Mouse (Mus musculus): ENCODE measurements around the gene Plekha7. TPM values are rescaled to one million over a fixed set of nuclear protein-coding genes. Genes with fewer than 3 reads are reported as not detected.

Gene Plekha7
- polyA plus RNA-seq, 1 experiment from 2014 or later, result 9.2 TPM

DNA sequence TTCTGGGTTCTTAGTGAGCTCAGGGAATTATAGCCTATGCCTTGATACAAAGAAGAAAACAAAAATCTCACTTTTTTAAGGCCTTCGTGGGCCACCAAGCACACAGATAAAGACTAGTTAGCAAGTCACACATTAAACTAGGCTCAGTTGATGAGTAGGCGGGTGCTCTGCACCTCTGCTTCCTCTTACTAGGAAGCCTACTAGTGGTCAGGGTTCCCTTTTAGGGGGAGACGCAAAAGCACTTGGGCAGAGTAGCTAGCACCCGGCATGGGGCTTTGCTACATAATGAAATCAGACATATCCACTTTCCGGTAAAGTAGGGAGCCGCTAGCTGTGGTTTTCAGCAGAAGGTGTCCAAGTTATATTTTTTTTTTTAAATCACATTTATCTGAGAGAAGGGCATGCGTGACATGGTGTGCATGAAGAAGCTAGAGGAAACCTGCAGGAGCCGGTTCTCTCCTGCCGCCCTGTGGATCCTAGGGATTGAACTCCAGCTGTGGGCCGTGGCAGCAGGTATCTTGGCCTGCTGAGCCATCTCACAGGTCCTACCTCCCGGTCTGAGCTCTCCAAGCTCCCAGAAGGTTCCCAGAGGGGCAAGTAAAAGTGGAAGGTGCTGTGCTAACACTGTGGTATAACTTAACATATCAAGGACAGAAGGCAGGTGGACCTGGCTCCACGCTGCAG is 67.2 kb downstream of the Plekha7 start:
- H3K9me3 ChIP-seq (ENCODE audit: control insufficient read depth, low read length), result no peaks in the 10 kb centered on the region
- no peak for DNase-seq (ENCODE audit: low spot score)
- no peak for ATAC-seq (ENCODE audit: low read depth)
- no peaks in the 10 kb centered on the region for H3K36me3 ChIP-seq (ENCODE audit: control insufficient read depth, insufficient read depth, low read length)
- H3K4me2 ChIP-seq (ENCODE audit: low read depth, low read length), result no peak overlapping the region
- H3K4me1 ChIP-seq (ENCODE audit: control insufficient read depth, insufficient read depth, low read length), result peaks cover 21% of the 10 kb centered on the region
- H3K27me3 ChIP-seq (replicated peaks; ENCODE audit: control insufficient read depth, insufficient read depth, low read length), result peaks cover 28% of the 10 kb centered on the region
- H3K9ac ChIP-seq (ENCODE audit: low read depth, low read length), result 0 out of 2 replicates have a peak overlapping the region, but pooled peaks have one; percentile 0
- 69% methylated on average over 12 of the region's 12 CpGs for WGBS
- no peak overlapping the region for H3K27ac ChIP-seq (replicated peaks; ENCODE audit: low read depth, low read length)
- H3K4me3 ChIP-seq (ENCODE audit: low read depth, low read length), result no peak overlapping the region

DNA sequence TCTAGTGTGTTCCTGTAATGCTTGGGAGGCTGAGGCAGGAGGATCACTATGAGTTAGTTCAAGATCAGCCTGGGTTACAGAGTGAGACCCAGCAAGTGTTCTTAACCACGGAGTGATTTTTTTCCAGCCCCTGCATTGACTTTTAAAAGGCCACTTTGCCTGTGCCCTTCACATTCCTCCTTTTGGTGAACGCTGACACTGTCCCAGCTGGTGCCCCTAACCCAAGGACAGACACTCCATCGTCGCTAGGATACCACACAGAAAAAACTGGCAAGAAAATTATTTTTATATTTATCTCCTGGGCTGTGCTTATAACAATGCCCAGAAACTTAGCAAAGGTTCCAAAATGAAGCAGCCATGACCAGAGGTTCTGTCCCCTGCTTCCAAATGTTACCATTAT is 67.8 kb downstream of the Plekha7 start:
- no peaks in the 10 kb centered on the region for H3K9me3 ChIP-seq (ENCODE audit: control insufficient read depth, low read length)
- no peak overlapping the region for H3K27ac ChIP-seq (replicated peaks; ENCODE audit: low read depth, low read length)
- 80% methylated on average over 4 of the region's 4 CpGs for WGBS
- ATAC-seq (ENCODE audit: low read depth) (no peak), DNase-seq (ENCODE audit: low spot score) (no peak)
- no peaks in the 10 kb centered on the region for H3K36me3 ChIP-seq (ENCODE audit: control insufficient read depth, insufficient read depth, low read length)
- H3K4me3 ChIP-seq (ENCODE audit: low read depth, low read length), result no peak overlapping the region
- no peak overlapping the region for H3K4me2 ChIP-seq (ENCODE audit: low read depth, low read length)
- H3K4me1 ChIP-seq (ENCODE audit: control insufficient read depth, insufficient read depth, low read length), result peaks cover 21% of the 10 kb centered on the region
- H3K9ac ChIP-seq (ENCODE audit: low read depth, low read length), result no peak overlapping the region
- H3K27me3 ChIP-seq (replicated peaks; ENCODE audit: control insufficient read depth, insufficient read depth, low read length), result peaks cover 28% of the 10 kb centered on the region

DNA sequence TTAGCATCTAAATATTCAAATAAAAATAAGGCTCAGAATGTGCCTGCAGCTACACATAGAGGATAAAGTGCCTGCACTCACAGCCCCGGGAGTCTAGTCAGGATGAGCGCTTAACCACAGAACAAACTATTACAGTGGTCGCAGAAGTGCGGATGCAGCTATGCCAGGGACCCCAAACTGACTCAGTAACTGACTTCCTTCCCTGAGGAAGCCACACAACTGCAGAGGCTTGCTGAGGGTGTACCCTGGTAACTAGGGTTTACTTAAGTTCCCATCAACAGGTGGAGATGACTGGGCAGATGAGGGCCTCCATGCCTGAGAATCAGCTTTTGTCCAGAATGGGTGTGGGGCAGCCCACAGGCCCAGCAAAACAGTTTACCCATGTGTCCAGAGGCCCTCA is 69.9 kb downstream of the Plekha7 start:
- no peak overlapping the region for H3K9ac ChIP-seq (ENCODE audit: low read depth, low read length)
- H3K4me2 ChIP-seq (ENCODE audit: low read depth, low read length), result no peak overlapping the region
- H3K36me3 ChIP-seq (ENCODE audit: control insufficient read depth, insufficient read depth, low read length), result no peaks in the 10 kb centered on the region
- no peak overlapping the region for H3K4me3 ChIP-seq (ENCODE audit: low read depth, low read length)
- H3K27ac ChIP-seq (replicated peaks; ENCODE audit: low read depth, low read length), result no peak overlapping the region
- ATAC-seq (ENCODE audit: low read depth), result no peak
- H3K4me1 ChIP-seq (ENCODE audit: control insufficient read depth, insufficient read depth, low read length), result peaks cover 21% of the 10 kb centered on the region
- H3K27me3 ChIP-seq (replicated peaks; ENCODE audit: control insufficient read depth, insufficient read depth, low read length), result peaks cover 28% of the 10 kb centered on the region
- DNase-seq (ENCODE audit: low spot score), result no peak
- 71% methylated on average over 4 of the region's 4 CpGs for WGBS
- no peaks in the 10 kb centered on the region for H3K9me3 ChIP-seq (ENCODE audit: control insufficient read depth, low read length)

DNA sequence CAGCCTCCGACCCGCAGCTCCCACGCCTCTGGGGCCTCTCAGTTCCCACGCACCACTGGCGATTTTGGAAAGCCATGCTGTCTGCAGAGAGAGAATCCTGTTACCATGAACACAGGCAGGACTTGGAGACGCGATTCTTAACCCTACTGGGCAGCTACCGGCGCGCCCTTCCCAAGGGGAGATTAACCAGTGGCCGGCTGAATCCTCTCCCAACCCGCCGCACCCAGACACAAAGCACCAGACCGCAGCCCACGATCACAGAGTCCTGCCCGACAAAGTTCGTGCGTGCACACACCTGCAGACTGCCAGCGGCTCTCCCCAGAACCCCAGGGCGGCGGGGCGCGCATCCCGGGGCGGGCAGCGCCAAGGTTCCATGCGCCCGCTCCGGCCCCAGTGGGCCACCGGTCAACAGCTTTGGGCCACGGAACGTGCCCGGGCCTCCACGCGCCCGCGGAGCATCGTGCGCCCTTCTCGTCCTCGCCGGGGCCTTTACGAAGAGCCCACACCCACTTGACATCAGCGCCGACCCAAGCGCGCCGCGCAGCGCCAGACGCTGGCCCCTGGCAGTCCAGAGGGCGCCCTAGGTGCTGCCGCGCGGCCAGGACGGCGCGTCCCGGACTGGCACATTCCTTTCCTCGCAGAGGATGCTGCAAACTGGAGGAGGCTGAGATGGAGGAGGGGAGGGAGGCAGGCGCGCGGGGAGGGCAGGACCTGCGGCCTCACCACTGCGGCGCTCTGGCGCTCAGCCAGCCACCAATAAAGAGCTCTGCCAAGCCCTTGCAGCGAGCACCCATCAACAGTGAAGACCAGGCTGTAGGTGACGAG is 70.8 kb downstream of the Plekha7 start:
- WGBS, result 0% methylated on average over 27 of the region's 69 CpGs
- H3K36me3 ChIP-seq (ENCODE audit: control insufficient read depth, insufficient read depth, low read length), result no peaks in the 10 kb centered on the region
- H3K4me2 ChIP-seq (ENCODE audit: low read depth, low read length), result peak overlapping the region; percentile 97
- peak overlapping the region; percentile 46 for H3K9ac ChIP-seq (ENCODE audit: low read depth, low read length)
- peak overlapping the region; percentile 47 for H3K4me3 ChIP-seq (ENCODE audit: low read depth, low read length)
- H3K4me1 ChIP-seq (ENCODE audit: control insufficient read depth, insufficient read depth, low read length), result peaks cover 21% of the 10 kb centered on the region
- peak; percentile 38 for ATAC-seq (ENCODE audit: low read depth)
- H3K27me3 ChIP-seq (replicated peaks; ENCODE audit: control insufficient read depth, insufficient read depth, low read length), result peaks cover 28% of the 10 kb centered on the region
- no peaks in the 10 kb centered on the region for H3K9me3 ChIP-seq (ENCODE audit: control insufficient read depth, low read length)
- DNase-seq (ENCODE audit: low spot score), result peak; percentile 57
- no peak overlapping the region for H3K27ac ChIP-seq (replicated peaks; ENCODE audit: low read depth, low read length)

DNA sequence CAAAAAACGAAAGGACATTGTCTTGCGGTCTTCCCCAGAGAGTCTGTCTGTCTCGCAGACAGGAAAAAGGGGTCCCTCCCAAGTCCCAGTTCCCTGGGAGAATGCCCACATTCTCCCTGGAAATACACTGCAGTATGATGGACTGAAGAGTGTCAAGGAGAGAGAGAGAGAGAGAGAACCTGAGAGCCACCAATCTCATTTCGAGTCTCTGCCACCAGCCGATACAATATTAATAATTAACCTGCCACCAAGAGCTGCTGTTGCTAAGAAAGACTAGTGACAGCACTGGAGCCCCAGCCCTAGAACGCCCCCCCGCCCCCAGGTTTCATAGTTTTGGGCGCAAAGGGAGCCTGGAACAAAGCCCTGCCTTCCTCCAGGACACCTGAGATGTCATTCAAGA is 71.6 kb downstream of the Plekha7 start:
- no peak for DNase-seq (ENCODE audit: low spot score)
- no peak for ATAC-seq (ENCODE audit: low read depth)
- Histone ChIP-seq H3K4me1 (ENCODE audit: control insufficient read depth, insufficient read depth, low read length) (peaks cover 20% of the 10 kb centered on the region), H3K4me3 (ENCODE audit: low read depth, low read length) (peak overlapping the region; percentile 47), H3K9me3 (ENCODE audit: control insufficient read depth, low read length) (no peaks in the 10 kb centered on the region), H3K27me3 (replicated peaks; ENCODE audit: control insufficient read depth, insufficient read depth, low read length) (peaks cover 28% of the 10 kb centered on the region), H3K4me2 (ENCODE audit: low read depth, low read length) (peak overlapping the region; percentile 97), H3K36me3 (ENCODE audit: control insufficient read depth, insufficient read depth, low read length) (no peaks in the 10 kb centered on the region), H3K9ac (ENCODE audit: low read depth, low read length) (no peak overlapping the region), H3K27ac (replicated peaks; ENCODE audit: low read depth, low read length) (no peak overlapping the region)
- WGBS, result 47% methylated on average over 8 of the region's 8 CpGs

DNA sequence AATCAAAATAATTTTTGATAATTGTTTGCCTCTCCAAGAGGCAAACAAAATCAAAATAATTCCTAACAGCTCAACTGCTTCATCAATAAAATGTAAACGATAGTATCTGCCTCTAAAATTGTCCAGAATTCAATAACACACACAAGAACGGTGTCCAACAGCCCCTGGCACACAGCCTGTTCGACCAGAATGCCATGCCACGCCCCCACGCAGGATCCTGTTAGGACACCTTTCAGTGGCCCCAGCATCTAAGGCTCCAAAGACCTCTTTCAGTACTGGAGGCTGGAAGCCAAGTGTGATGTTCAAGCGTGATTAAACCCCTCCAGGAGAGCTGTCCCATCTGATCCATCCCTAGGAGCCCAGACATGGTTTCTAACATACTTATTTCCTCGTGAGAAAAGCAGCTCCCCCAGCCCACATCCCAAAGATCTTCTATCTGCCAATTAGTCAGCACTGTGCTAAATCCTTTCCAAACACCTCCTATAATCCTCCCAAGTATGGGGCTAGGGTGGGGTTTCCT is 73.8 kb downstream of the Plekha7 start:
- no peak overlapping the region for H3K27ac ChIP-seq (replicated peaks; ENCODE audit: low read depth, low read length)
- H3K4me3 ChIP-seq (ENCODE audit: low read depth, low read length), result no peak overlapping the region
- DNase-seq (ENCODE audit: low spot score) (peak; percentile 58), ATAC-seq (ENCODE audit: low read depth) (peak; percentile 38; the same call in 1 of the 2 replicates)
- no peak overlapping the region for H3K9ac ChIP-seq (ENCODE audit: low read depth, low read length)
- peaks cover 28% of the 10 kb centered on the region for H3K27me3 ChIP-seq (replicated peaks; ENCODE audit: control insufficient read depth, insufficient read depth, low read length)
- no peaks in the 10 kb centered on the region for H3K36me3 ChIP-seq (ENCODE audit: control insufficient read depth, insufficient read depth, low read length)
- 54% methylated on average over 7 of the region's 7 CpGs for WGBS
- H3K4me2 ChIP-seq (ENCODE audit: low read depth, low read length), result no peak overlapping the region
- peaks cover 14% of the 10 kb centered on the region for H3K4me1 ChIP-seq (ENCODE audit: control insufficient read depth, insufficient read depth, low read length)
- no peaks in the 10 kb centered on the region for H3K9me3 ChIP-seq (ENCODE audit: control insufficient read depth, low read length)

DNA sequence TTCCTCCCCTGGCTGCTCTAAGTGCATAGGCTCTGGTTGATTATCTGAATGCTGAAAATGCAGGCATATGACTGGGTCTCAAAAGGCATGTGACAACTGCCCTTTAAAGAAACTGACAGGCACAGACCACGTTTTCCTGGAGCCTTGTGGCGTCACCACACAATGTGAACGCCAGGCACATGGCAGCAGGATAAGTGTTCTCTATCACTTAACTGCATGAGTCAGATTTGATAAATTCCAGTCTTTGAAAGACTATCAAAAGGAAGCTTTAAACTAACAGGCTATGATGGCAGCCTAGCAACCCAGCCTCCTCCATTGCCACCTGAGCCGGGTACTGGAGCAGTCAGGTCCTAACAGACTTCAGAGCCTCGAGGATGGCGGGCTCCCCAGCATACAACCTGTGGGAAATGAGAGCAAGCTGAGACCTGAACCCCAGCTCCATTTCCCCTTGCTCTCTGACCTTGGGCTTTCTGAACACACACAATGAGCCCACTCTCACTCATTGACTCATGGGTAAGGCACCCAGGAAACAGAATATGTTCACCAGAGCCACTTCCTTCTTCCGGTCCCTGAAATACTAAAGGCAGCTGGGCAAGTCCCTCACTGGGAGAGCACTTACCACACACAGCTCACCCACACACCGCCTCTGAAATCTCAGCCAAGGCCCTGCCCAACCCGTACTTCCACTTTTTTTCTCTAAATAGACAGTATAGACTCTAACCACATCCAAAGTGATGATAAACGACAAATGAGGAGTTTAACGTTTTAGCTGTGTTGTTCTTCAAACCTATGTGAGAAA is 77.2 kb downstream of the Plekha7 start:
- Histone ChIP-seq H3K4me1 (ENCODE audit: control insufficient read depth, insufficient read depth, low read length) (peaks cover 6% of the 10 kb centered on the region; the same call in 1 of the 2 replicates), H3K4me3 (ENCODE audit: low read depth, low read length) (no peak overlapping the region), H3K27me3 (replicated peaks; ENCODE audit: control insufficient read depth, insufficient read depth, low read length) (no peaks in the 10 kb centered on the region), H3K9ac (ENCODE audit: low read depth, low read length) (no peak overlapping the region), H3K4me2 (ENCODE audit: low read depth, low read length) (no peak overlapping the region), H3K9me3 (ENCODE audit: control insufficient read depth, low read length) (no peaks in the 10 kb centered on the region), H3K27ac (replicated peaks; ENCODE audit: low read depth, low read length) (no peak overlapping the region), H3K36me3 (ENCODE audit: control insufficient read depth, insufficient read depth, low read length) (no peaks in the 10 kb centered on the region)
- 71% methylated on average over 11 of the region's 11 CpGs for WGBS
- ATAC-seq (ENCODE audit: low read depth) (peak; percentile 53; the same call in 1 of the 2 replicates), DNase-seq (ENCODE audit: low spot score) (no peak)

DNA sequence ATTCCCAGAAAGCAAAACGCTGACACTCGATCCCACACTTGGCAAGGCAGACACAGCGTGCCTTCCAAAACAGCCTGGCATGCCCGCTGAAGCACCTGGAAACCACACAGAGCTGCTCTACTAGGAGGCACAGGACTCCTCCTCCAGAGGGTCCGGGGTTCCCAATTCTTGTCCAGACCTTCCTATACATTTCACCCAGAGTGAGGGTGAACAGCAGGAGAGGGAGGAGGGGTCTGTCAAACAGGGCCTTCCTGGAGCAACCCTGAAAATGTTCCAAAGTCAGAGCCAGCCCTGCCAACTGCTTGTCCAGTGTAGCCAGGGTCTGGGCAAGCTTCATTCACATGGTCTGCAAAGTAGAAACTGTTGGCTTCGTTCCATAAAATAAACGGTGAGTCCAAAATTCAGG is 81.3 kb downstream of the Plekha7 start:
- no peak overlapping the region for H3K9ac ChIP-seq (ENCODE audit: low read depth, low read length)
- ATAC-seq (ENCODE audit: low read depth), result no peak
- 62% methylated on average over 7 of the region's 7 CpGs for WGBS
- H3K36me3 ChIP-seq (ENCODE audit: control insufficient read depth, insufficient read depth, low read length), result no peaks in the 10 kb centered on the region
- no peaks in the 10 kb centered on the region for H3K27me3 ChIP-seq (replicated peaks; ENCODE audit: control insufficient read depth, insufficient read depth, low read length)
- H3K4me1 ChIP-seq (ENCODE audit: control insufficient read depth, insufficient read depth, low read length), result peaks cover 6% of the 10 kb centered on the region; the same call in 1 of the 2 replicates
- H3K4me3 ChIP-seq (ENCODE audit: low read depth, low read length), result no peak overlapping the region
- no peak for DNase-seq (ENCODE audit: low spot score)
- no peak overlapping the region for H3K27ac ChIP-seq (replicated peaks; ENCODE audit: low read depth, low read length)
- H3K4me2 ChIP-seq (ENCODE audit: low read depth, low read length), result no peak overlapping the region
- H3K9me3 ChIP-seq (ENCODE audit: control insufficient read depth, low read length), result no peaks in the 10 kb centered on the region
